Mouse (Mus musculus) forebrain, embryonic 11.5 days (tissue): ENCODE measurements around the gene Smok3c. TPM values are rescaled to one million over a fixed set of nuclear protein-coding genes. Genes with fewer than 3 reads are reported as not detected.
A peak's percentile ranks its signal among the peaks of the same experiment; 100 is the strongest.

Source experiments
- ATAC-seq: fragments of 200-750 bp; cut with Nextera tagmentation; replicated peaks from 2 replicates; pipeline ENCODE4 v1.8.0; 2017; ENCODE audit warnings: moderate TSS enrichment; ENCODE audit not compliant: low FRiP score
- DNase-seq: peaks from one replicate; pipeline ENCODE4 v3.0.0-alpha.2; 2017; ENCODE audit warnings: low spot score
- H3K27ac ChIP-seq: fragments of 300-500 bp; sonication (generic); 2 replicates; pipeline ENCODE4 v1.5.1; 2014; ENCODE audit warnings: low read depth, low read length
- H3K27me3 ChIP-seq: fragments of 300-500 bp; sonication (generic); 2 replicates; pipeline ENCODE4 v1.6.1; 2014; ENCODE audit warnings: mild to moderate bottlenecking, low read length, mixed read lengths; ENCODE audit not compliant: control insufficient read depth, insufficient read depth
- H3K36me3 ChIP-seq: fragments of 300-500 bp; sonication (generic); 2 replicates; pipeline ENCODE4 v1.6.1; 2014; ENCODE audit warnings: mild to moderate bottlenecking, low read length, moderate library complexity, mixed read lengths; ENCODE audit not compliant: control insufficient read depth, insufficient read depth
- H3K4me1 ChIP-seq: fragments of 300-500 bp; sonication (generic); replicated peaks from 2 replicates; pipeline ENCODE4 v1.6.1; 2014; ENCODE audit warnings: low read length, mixed read lengths; ENCODE audit not compliant: control insufficient read depth, insufficient read depth
- H3K4me2 ChIP-seq: fragments of 300-500 bp; sonication (generic); 2 replicates; pipeline ENCODE4 v1.6.1; 2014; ENCODE audit warnings: low read depth, mild to moderate bottlenecking, low read length, moderate library complexity, mixed read lengths; ENCODE audit not compliant: severe bottlenecking
- H3K4me3 ChIP-seq: fragments of 300-500 bp; sonication (generic); 2 replicates; pipeline ENCODE4 v1.5.1; 2014; ENCODE audit warnings: low read depth, low read length
- H3K9ac ChIP-seq: fragments of 300-500 bp; sonication (generic); 2 replicates; pipeline ENCODE4 v1.6.1; 2014; ENCODE audit warnings: low read length
- H3K9me3 ChIP-seq: fragments of 300-500 bp; sonication (generic); 2 replicates; pipeline ENCODE4 v1.6.1; 2016; ENCODE audit warnings: low read length, mixed read lengths; ENCODE audit not compliant: control insufficient read depth
- WGBS: fragments of 180-500 bp; shearing (Covaris S2); extraction: QIAGEN DNeasy Blood & Tissue Kit; methylation state at CpG from one replicate; pipeline ENCODE4 v1.1.7; 2014; 5-methylcytosine and 5-hydroxymethylcytosine counted together
- polyA plus RNA-seq: library from polyadenylated mRNA; unstranded; fragments of >200 nt; fragmentation: Nextera tagmentation; extraction: Ambion mirVana; gene quantifications from 2 replicates; pipeline ENCODE4 v1.2.1, GENCODE M21; 2014

Gene Smok3c
- polyA plus RNA-seq, 1 experiment from 2014 or later: not detected

GRCm38 (mm10) chr5:138086842-138087241 is 33.8 kb downstream of the Smok3c start:
- DNase-seq: no peak
- Histone ChIP-seq H3K36me3 (no peaks in the 10 kb centered on the region; the same call in 1 of the 2 replicates), H3K4me3 (no peak overlapping the region), H3K9me3 (no peaks in the 10 kb centered on the region), H3K4me2 (peak overlapping the region; percentile 15; the same call in 1 of the 2 replicates), H3K9ac (no peak overlapping the region; the same call in 1 of the 2 replicates), H3K27me3 (no peaks in the 10 kb centered on the region), H3K4me1 (peaks cover 4% of the 10 kb centered on the region; the same call in 1 of the 2 replicates), H3K27ac (no peak overlapping the region)
- no peak for ATAC-seq
- 91% methylated on average over 3 of the region's 3 CpGs for WGBS

DNA sequence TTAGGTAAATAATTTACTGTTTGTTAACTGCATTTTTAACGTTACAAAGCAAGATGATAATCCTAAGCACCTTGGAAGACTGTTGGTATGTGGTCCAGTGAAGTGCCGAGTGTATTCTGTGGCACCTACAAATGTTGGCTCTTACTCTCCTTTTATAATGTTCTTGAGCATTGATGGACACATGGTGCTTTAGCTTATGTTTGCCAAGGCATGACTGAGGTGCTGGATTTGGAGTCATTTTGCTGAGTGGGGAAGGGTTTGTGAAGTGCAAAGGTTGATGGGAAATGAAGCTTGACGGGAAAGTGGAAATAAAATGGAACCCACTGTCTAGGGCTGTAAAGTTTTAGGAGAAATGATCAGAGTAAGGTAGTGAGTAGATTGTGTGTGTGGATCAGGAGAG is 35.4 kb downstream of the Smok3c start:
- peaks cover 3% of the 10 kb centered on the region; the same call in 1 of the 2 replicates for H3K36me3 ChIP-seq
- ATAC-seq (no peak), DNase-seq (no peak)
- H3K9me3 ChIP-seq: no peaks in the 10 kb centered on the region
- no peak overlapping the region for H3K4me3 ChIP-seq
- 94% methylated on average over 3 of the region's 3 CpGs for WGBS
- no peak overlapping the region for H3K9ac ChIP-seq
- no peaks in the 10 kb centered on the region for H3K27me3 ChIP-seq
- H3K4me1 ChIP-seq: peaks cover 4% of the 10 kb centered on the region; the same call in 1 of the 2 replicates
- no peak overlapping the region for H3K27ac ChIP-seq
- no peak overlapping the region for H3K4me2 ChIP-seq

DNA sequence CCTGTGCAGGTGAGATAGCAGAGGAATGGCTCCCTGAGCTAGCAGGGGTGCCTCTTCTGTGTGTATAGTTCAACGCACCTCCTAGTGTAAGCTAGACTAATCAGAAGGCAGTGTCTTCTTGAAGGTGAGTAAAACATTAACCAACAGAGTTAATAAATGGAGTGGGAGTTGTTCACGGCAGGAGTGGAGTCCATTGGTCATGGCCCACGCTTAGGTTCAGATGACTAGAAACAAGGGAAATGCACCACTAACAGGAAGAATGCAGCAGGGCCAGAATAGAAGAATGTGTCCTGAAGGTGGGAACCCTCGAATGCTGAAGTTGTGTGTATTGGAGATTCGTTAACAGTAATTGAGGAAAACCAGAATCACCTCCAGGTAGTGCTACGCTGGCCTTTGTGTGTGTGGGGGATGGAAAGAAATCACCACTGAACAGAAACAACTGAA is 36.1 kb downstream of the Smok3c start:
- H3K4me3 ChIP-seq: no peak overlapping the region
- ATAC-seq (no peak), DNase-seq (no peak)
- 88% methylated on average over 6 of the region's 6 CpGs for WGBS
- no peaks in the 10 kb centered on the region for H3K27me3 ChIP-seq
- H3K9ac ChIP-seq: no peak overlapping the region
- no peak overlapping the region for H3K27ac ChIP-seq
- no peak overlapping the region for H3K4me2 ChIP-seq
- no peaks in the 10 kb centered on the region for H3K9me3 ChIP-seq
- peaks cover 4% of the 10 kb centered on the region; the same call in 1 of the 2 replicates for H3K4me1 ChIP-seq
- peaks cover 6% of the 10 kb centered on the region; the same call in 1 of the 2 replicates for H3K36me3 ChIP-seq

DNA sequence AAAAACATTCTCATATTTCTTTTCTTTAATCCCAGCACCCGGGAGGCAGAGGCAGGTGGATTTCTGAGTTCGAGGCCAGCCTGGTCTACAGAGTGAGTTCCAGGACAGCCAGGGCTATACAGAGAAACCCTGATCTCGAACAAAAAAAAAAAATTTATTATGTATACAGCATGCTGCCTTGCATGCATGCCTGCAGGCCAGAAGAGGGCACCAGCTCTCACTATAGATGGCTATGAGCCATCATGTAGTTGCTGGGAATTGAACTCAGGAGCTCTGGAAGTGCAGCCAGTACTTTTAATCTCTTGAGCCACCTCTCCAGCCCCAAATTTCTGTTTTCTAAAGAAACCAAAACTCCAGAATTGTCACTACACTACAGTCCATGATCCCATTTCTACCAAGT is 37.3 kb downstream of the Smok3c start:
- WGBS: 81% methylated on average over 3 of the region's 3 CpGs
- Histone ChIP-seq H3K27me3 (no peaks in the 10 kb centered on the region), H3K4me1 (peaks cover 4% of the 10 kb centered on the region; the same call in 1 of the 2 replicates), H3K27ac (no peak overlapping the region), H3K4me3 (no peak overlapping the region), H3K9ac (no peak overlapping the region), H3K4me2 (no peak overlapping the region), H3K9me3 (no peaks in the 10 kb centered on the region), H3K36me3 (peaks cover 9% of the 10 kb centered on the region; the same call in 1 of the 2 replicates)
- DNase-seq (no peak), ATAC-seq (no peak)

GRCm38 (mm10) chr5:138090737-138091136 is 37.7 kb downstream of the Smok3c start:
- no peak for ATAC-seq
- H3K27me3 ChIP-seq: no peaks in the 10 kb centered on the region
- H3K9me3 ChIP-seq: no peaks in the 10 kb centered on the region
- no peak overlapping the region for H3K4me3 ChIP-seq
- H3K36me3 ChIP-seq: peaks cover 11% of the 10 kb centered on the region; the same call in 1 of the 2 replicates
- no peak overlapping the region for H3K9ac ChIP-seq
- H3K4me2 ChIP-seq: no peak overlapping the region
- H3K4me1 ChIP-seq: peaks cover 4% of the 10 kb centered on the region; the same call in 1 of the 2 replicates
- no peak overlapping the region for H3K27ac ChIP-seq
- DNase-seq: no peak
- 92% methylated on average over 5 of the region's 5 CpGs for WGBS

DNA sequence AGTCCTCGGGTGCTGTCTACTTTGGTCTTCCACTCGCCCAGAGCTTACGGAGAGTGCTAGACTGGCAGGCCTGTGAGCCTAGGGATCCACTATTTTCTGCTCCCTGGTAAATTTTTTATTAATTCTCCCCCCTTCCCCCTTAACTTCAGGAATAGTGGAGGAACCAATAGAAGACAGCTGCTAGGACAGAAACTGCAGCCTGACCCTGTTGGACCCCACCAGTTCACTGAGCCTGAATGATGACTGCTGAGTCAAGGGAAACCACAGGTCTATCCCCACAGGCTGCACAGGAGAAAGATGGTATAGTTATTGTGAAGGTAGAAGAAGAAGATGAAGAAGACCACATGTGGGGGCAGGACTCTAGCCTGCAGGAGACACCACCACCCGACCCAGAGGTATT is 39.8 kb downstream of the Smok3c start:
- Histone ChIP-seq H3K9ac (no peak overlapping the region), H3K27me3 (no peaks in the 10 kb centered on the region), H3K36me3 (peaks cover 22% of the 10 kb centered on the region), H3K4me1 (no peaks in the 10 kb centered on the region), H3K4me3 (no peak overlapping the region), H3K4me2 (no peak overlapping the region), H3K9me3 (no peaks in the 10 kb centered on the region), H3K27ac (no peak overlapping the region)
- WGBS: 93% methylated on average over 4 of the region's 4 CpGs
- no peak for DNase-seq
- ATAC-seq: no peak

GRCm38 (mm10) chr5:138094474-138094873 is 41.5 kb downstream of the Smok3c start:
- Histone ChIP-seq H3K4me1 (no peaks in the 10 kb centered on the region), H3K4me3 (no peak overlapping the region), H3K9ac (no peak overlapping the region), H3K4me2 (no peak overlapping the region), H3K27me3 (no peaks in the 10 kb centered on the region), H3K36me3 (peaks cover 35% of the 10 kb centered on the region), H3K9me3 (no peaks in the 10 kb centered on the region), H3K27ac (no peak overlapping the region)
- WGBS: 98% methylated on average over 6 of the region's 6 CpGs
- ATAC-seq (no peak), DNase-seq (no peak)

GRCm38 (mm10) chr5:138104976-138105375 is 52.0 kb downstream of the Smok3c start:
- Histone ChIP-seq H3K27me3 (no peaks in the 10 kb centered on the region), H3K36me3 (peaks cover 18% of the 10 kb centered on the region), H3K9ac (no peak overlapping the region), H3K9me3 (no peaks in the 10 kb centered on the region), H3K4me2 (no peak overlapping the region), H3K4me3 (no peak overlapping the region), H3K27ac (no peak overlapping the region), H3K4me1 (no peaks in the 10 kb centered on the region)
- ATAC-seq (no peak), DNase-seq (no peak)
- 93% methylated on average over 2 of the region's 2 CpGs for WGBS

DNA sequence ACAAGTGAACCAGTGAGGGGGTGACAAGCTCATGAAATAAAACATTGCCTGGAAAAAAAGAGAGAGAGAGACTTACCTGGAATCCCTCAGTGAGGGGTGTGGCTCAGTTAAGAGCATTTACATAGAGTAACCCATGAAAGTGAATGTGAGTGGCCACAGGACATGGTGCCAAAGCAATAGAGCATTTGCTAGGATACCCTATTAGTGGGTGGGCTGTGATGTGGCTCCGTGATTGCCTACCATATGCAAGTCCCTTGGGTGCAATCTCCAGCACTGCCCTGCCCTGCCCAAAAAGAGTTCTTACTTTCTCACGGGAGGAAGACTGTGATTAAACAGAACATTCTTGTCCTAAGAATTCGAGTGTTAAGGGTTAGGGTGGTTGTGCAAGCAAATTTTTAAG is 54.1 kb downstream of the Smok3c start:
- no peaks in the 10 kb centered on the region for H3K4me1 ChIP-seq

More for the DNA sequence above, 54.1 kb downstream of the Smok3c start:
- DNase-seq (no peak), ATAC-seq (no peak)
- Histone ChIP-seq H3K36me3 (peaks cover 5% of the 10 kb centered on the region; the same call in 1 of the 2 replicates), H3K27me3 (no peaks in the 10 kb centered on the region), H3K27ac (no peak overlapping the region), H3K4me3 (no peak overlapping the region), H3K9ac (no peak overlapping the region), H3K9me3 (no peaks in the 10 kb centered on the region), H3K4me2 (no peak overlapping the region)
- WGBS: 71% methylated on average over 3 of the region's 3 CpGs
